Mouse (Mus musculus): Measurements from ENCODE around the gene Usmg5.

GRCm38 (mm10) chr19:47047236-47047833 is 43.1 kb downstream of the Usmg5 start:
- TF ChIP-seq GATA1 (IDR thresholded peaks at IDR 0.05; ENCODE audit: borderline replicate concordance, low read length): no peak
- no peak for TF ChIP-seq FLI1 (IDR thresholded peaks at IDR 0.05; ENCODE audit: low read length)
